Mouse (Mus musculus): ENCODE measurements at regions not wholly inside any gene's neighbourhood (a gene's known extent, or its start where the extent isn't known, plus 50 kb on each side); places are given as distances from the start of the nearest gene placed in this dataset.
A peak's percentile ranks its signal among the peaks of the same experiment; 100 is the strongest.
"Not testable (repeated sequence)": the region's sequence is repeated elsewhere in the genome, so short reads cannot be mapped to it uniquely, and the experiment has no call there.

DNA sequence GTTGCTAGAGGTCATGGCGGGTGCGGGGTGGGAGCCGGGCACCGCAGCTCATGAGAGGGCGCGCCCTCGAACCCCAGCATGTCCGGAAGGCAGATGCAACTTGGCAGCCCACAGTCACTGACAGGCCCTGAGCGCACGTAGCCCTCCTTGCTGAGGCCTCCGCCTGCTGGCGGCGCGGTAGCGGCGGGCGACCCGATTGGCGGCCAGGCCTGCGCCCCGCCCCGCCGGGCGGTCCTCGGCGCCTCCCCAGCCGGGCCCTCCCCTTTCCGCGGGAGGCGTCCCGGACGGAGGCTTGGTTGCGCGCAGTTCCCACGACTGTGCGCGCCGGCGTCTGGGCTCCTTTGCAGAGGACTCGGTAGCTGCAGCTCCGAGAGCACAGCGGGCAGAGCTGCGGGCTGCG, 301.9 kb downstream of the Hpcal1 start:
- H3K27ac ChIP-seq (ENCODE audit: insufficient read depth, low read depth, low read length); H3K4me1 ChIP-seq (ENCODE audit: control insufficient read depth, insufficient read depth, insufficient read length, low read length); H3K36me3 ChIP-seq (ENCODE audit: control insufficient read depth, insufficient read depth, low read length); H3K27me3 ChIP-seq (ENCODE audit: control insufficient read depth, insufficient read depth, low read length): not testable (repeated sequence)
- WGBS: 2% methylated on average over 40 of the region's 44 CpGs
- peak overlapping the region; percentile 43 for H3K4me3 ChIP-seq (ENCODE audit: low read depth, low read length)

DNA sequence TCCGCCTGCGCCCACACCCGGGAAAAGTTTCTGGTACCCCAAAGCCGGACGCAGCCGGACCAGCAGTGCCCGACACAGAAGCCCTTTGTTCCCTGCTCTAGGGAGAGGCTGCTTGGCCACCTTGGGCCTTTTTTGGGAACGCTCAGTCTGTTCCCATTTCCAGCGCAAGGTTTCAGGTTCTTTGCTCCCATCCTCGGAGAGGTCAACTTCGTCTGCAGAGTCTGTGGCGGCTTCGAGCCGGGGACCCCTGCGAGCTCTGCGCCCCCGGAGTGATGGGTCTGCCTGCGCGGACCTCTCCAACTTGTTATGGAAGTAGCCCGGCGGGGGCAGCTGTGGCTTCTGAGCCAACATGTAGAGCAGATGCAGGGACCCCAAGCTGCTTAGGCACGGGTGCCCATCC, 302.7 kb downstream of the Hpcal1 start:
- 10% methylated on average over 22 of the region's 22 CpGs for WGBS

More for the DNA sequence above, 302.7 kb downstream of the Hpcal1 start:
- not testable (repeated sequence) for H3K36me3 ChIP-seq (ENCODE audit: control insufficient read depth, insufficient read depth, low read length); H3K27ac ChIP-seq (ENCODE audit: insufficient read depth, low read depth, low read length); H3K27me3 ChIP-seq (ENCODE audit: control insufficient read depth, insufficient read depth, low read length); H3K4me3 ChIP-seq (ENCODE audit: low read depth, low read length); H3K4me1 ChIP-seq (ENCODE audit: control insufficient read depth, insufficient read depth, insufficient read length, low read length)
